Mouse (Mus musculus) left cerebral cortex, adult 9 months (tissue): Measurements from ENCODE around the gene Klhl30.

Source experiments
- DNase-seq, 2 experiments: peaks; one replicate each; pipeline ENCODE4 v3.0.0; 2022; ENCODE audit warnings: low spot score in 2 of 2

Klhl30 gene

GRCm38 (mm10) chr1:91364822-91365644 is 14.2 kb downstream of the Klhl30 start:
- DNase-seq, result no peak

- no peak for DNase-seq
These were observed 15.0 kb downstream of the Klhl30 start for GRCm38 (mm10) chr1:91365816-91366214.

- DNase-seq, result no peak
These were observed 15.6 kb downstream of the Klhl30 start, which contains the start of gene Erfe for GRCm38 (mm10) chr1:91366215-91367108. Gene Erfe (plus strand): TSS chr1:91366430.

GRCm38 (mm10) chr1:91367295-91367694 is 16.5 kb downstream of the Klhl30 start:
- DNase-seq, result no peak

- no peak for DNase-seq
These were observed 18.6 kb downstream of the Klhl30 start for GRCm38 (mm10) chr1:91369408-91369807.

- no peak for DNase-seq
These were observed 19.2 kb downstream of the Klhl30 start for GRCm38 (mm10) chr1:91370055-91370454.

GRCm38 (mm10) chr1:91373414-91373835 is 22.6 kb downstream of the Klhl30 start:
- no peak for DNase-seq

- DNase-seq, result peak in 1 of 2 experiments; percentile 79
These were observed 29.8 kb downstream of the Klhl30 start for GRCm38 (mm10) chr1:91380453-91381090.

- no peak for DNase-seq
These were observed 30.3 kb downstream of the Klhl30 start for GRCm38 (mm10) chr1:91381091-91381471.

GRCm38 (mm10) chr1:91390369-91390768 is 39.6 kb downstream of the Klhl30 start:
- DNase-seq, result no peak

GRCm38 (mm10) chr1:91397927-91398259 is 47.1 kb downstream of the Klhl30 start:
- peak in 1 of 2 experiments; percentile 21 for DNase-seq

GRCm38 (mm10) chr1:91398260-91399062 is 47.6 kb downstream of the Klhl30 start, which contains the start of gene Ilkap:
Gene Ilkap (minus strand): TSS chr1:91398815.
- DNase-seq, result peak; percentile 58 to 72

GRCm38 (mm10) chr1:91404976-91405375 is 54.2 kb downstream of the Klhl30 start:
- no peak for DNase-seq

- DNase-seq, result no peak
These were observed 54.8 kb downstream of the Klhl30 start for GRCm38 (mm10) chr1:91405406-91406169.

- no peak for DNase-seq
These were observed 57.0 kb downstream of the Klhl30 start for GRCm38 (mm10) chr1:91407819-91408218.

- no peak for DNase-seq
These were observed 60.9 kb downstream of the Klhl30 start for GRCm38 (mm10) chr1:91411631-91412285.
